Mouse (Mus musculus) kidney, adult 2 months (tissue): ENCODE data around the gene Cpsf4.

Experiments
- CTCF ChIP-seq: fragments of 200-500 bp; conservative IDR thresholded peaks from 2 replicates; pipeline ENCODE4 v1.5.1; 2011; ENCODE audit warnings: low read depth, mild to moderate bottlenecking, control low read depth, low read length, moderate library complexity, mixed read lengths; ENCODE audit not compliant: insufficient read depth, insufficient read length
- POLR2A ChIP-seq: fragments of 200-500 bp; IDR thresholded peaks from one replicate; pipeline ENCODE4 v1.6.1; 2011; ENCODE audit warnings: low read depth, low read length, control low read depth

DNA sequence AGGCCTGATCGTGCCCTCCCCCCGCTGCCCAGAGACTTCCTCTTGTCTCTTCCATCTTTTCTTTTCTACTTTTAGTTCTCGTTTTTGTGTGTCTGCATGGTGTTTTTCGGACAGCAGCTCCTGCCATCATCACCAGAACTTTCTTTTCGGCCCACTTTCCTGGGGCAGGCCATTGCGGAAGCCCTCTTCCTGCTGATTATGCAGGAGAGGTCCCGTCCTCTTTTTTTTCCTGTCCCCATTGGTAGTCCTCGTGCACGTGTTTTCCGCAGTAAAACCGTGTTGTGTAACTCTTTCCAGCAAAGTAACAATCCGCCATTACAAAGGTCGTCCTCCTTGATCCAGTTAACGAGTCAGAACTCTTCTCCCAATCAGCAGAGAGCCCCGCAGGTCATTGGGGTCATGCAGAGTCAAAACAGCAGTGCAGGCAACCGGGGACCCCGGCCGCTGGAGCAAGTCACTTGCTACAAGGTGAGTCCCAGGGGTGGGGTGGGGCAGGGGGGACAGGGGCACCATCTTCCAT, 11.5 kb downstream of the Cpsf4 start:
- TF ChIP-seq CTCF (no peak), POLR2A (no peak)
